Mouse (Mus musculus): ENCODE results near the gene Vmn2r23.

GRCm38 (mm10) chr6:123657040-123657439 is 45.4 kb upstream of the Vmn2r23 start:
- no peak for TF ChIP-seq POLR2A (IDR thresholded peaks at IDR 0.05; ENCODE audit: insufficient read depth, low read length)
- TF ChIP-seq CTCF (IDR thresholded peaks at IDR 0.05; ENCODE audit: low read depth, low read length) = no peak

All from ES-Bruce4 (cell line).